Mouse (Mus musculus) layer of hippocampus, adult 8-10 months (tissue): ENCODE measurements at regions not wholly inside any gene's neighbourhood (a gene's known extent, or its start where the extent isn't known, plus 50 kb on each side); places are given as distances from the start of the nearest gene placed in this dataset.
"Not testable (repeated sequence)": the region's sequence is repeated elsewhere in the genome, so short reads cannot be mapped to it uniquely, and the experiment has no call there.

Source experiments
- DNase-seq, 2 experiments: peaks; one replicate each; pipeline ENCODE4 v3.0.0; 2022; ENCODE audit warnings: low spot score in 2 of 2

DNA sequence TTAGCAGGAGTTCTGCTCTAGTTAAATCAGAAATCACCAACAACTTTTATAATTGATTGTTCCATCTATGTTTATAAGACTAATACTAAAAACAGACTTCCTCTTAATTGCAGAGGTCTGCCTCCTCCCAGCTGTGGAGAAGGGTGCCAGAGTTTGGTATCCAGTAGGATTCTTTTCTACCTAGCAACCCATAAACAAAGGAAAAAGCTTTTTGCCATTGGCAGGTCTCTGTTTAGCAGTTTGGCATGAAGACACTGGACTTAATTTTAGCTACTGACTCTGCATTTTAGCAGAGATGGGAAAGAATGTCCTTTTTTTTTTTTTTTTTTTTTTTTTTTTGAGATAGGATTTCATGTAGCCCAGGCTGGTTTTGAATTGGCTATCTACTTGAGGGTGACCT is 1628.4 kb downstream of the A830018L16Rik start:
- DNase-seq, result no peak

GRCm38 (mm10) chr1:13050140-13050775 is 1636.4 kb downstream of the A830018L16Rik start:
- DNase-seq, result peak in 1 of 2 experiments; percentile 13

DNA sequence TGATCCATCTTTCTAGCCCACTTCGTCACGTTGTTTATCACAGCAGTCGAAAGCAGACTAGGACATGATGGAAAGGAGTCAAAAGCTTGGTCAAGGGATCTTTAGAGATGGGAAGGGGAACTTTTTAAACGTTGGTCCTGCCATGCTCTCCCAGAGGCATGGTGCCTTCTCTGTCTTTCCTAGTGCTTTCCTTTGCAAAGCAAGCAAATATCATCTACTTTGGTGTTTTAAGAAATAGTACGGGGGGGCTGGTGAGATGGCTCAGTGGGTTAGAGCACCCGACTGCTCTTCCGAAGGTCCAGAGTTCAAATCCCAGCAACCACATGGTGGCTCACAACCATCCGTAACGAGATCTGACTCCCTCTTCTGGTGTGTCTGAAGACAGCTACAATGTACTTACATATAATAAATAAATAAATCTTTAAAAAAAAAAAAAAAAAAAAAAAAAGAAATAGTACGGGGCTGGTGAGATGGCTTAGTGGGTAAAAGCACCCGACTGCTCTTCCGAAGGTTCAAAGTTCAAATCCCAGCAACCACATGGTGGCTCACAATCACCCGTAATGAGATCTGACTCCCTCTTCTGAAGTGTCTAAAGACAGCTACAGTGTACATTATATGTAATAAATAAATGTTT is 1637.6 kb downstream of the A830018L16Rik start:
- not testable (repeated sequence) for DNase-seq

- no peak for DNase-seq
These were observed 1638.2 kb downstream of the A830018L16Rik start for GRCm38 (mm10) chr1:13052067-13052460.

GRCm38 (mm10) chr1:13057741-13058140 is 1643.8 kb downstream of the A830018L16Rik start:
- DNase-seq, result no peak

GRCm38 (mm10) chr1:13059616-13060320 is 1645.9 kb downstream of the A830018L16Rik start:
- no peak for DNase-seq
